Mouse (Mus musculus) C2C12 (cell line): Measurements from ENCODE around the gene Rftn2.

Experiments used
- CTCF ChIP-seq: IDR thresholded peaks from one replicate; pipeline ENCODE4 v1.5.1; 2011; ENCODE audit not compliant: control insufficient read depth, insufficient read depth, insufficient read length
- MYOD1 ChIP-seq: IDR thresholded peaks from one replicate; pipeline ENCODE4 v1.6.1; 2011; ENCODE audit warnings: low read depth; ENCODE audit not compliant: control insufficient read depth, insufficient read length
- USF1 ChIP-seq: IDR thresholded peaks from one replicate; pipeline ENCODE4 v1.6.1; 2011; ENCODE audit warnings: low read depth, mild to moderate bottlenecking, control low read depth, moderate library complexity

GRCm38 (mm10) chr1:55130943-55131401, 95.6 kb downstream of the Rftn2 start, which contains the start of gene Mob4:
- TF ChIP-seq CTCF (no peak), USF1 (no peak), MYOD1 (no peak)
